Comparison of ENCODE assay signal across 10 mouse cellular contexts in genomic region chr9:60119846-60120245, GRCm38 (mm10).
DNase-seq lines count a peak whose midpoint lies in the region; ATAC-seq and TF ChIP-seq lines count a peak whose summit lies in the region.
"Had no signal": no experiment of that assay in that cellular context is flagged by ENCODE, and none has a peak within 500 bp of the region (broad histone marks: within the 10 kb centered on the region; RNA-seq: fewer than 3 reads in every experiment).

No protein-coding gene starts in this region.

- H3K9ac ChIP-seq in forebrain, embryonic 16.5 days (replicated peaks; ENCODE audit: low read depth, low read length): no peak overlapping the region
- no peak overlapping the region for H3K9ac ChIP-seq in stomach, postnatal 0 days (ENCODE audit: low read length)
- H3K9ac ChIP-seq in liver, postnatal 0 days (replicated peaks): no peak overlapping the region
- H3K9ac ChIP-seq: heart, embryonic 13.5 days had no signal

- no peak overlapping the region for H3K4me2 ChIP-seq in forebrain, embryonic 16.5 days (ENCODE audit: low read length)
- H3K4me2 ChIP-seq in stomach, postnatal 0 days (replicated peaks; ENCODE audit: low read depth): no peak overlapping the region
- H3K4me2 ChIP-seq in liver, postnatal 0 days (ENCODE audit: low read depth, low read length): no peak overlapping the region
- H3K4me2 ChIP-seq: heart, embryonic 13.5 days had no signal

- H3K9me3 ChIP-seq in forebrain, embryonic 10.5 days: no peaks in the 10 kb centered on the region
- no peaks in the 10 kb centered on the region for H3K9me3 ChIP-seq in forebrain, embryonic 16.5 days (ENCODE audit: control insufficient read depth, low read length)
- no peaks in the 10 kb centered on the region for H3K9me3 ChIP-seq in stomach, postnatal 0 days (ENCODE audit: control insufficient read depth, low read length)
- no peaks in the 10 kb centered on the region for H3K9me3 ChIP-seq in liver, postnatal 0 days (ENCODE audit: low read length)
- H3K9me3 ChIP-seq: heart, embryonic 13.5 days had no signal

- DNase-seq in forebrain, embryonic 10.5 days (ENCODE audit: extremely low spot score, low spot score): no peak
- DNase-seq in ovary, postnatal 14 days (ENCODE audit: low spot score): peak; percentile 13
- DNase-seq in ovary, adult 18-20 months (ENCODE audit: low spot score): no peak
- DNase-seq in heart, postnatal 25 days (ENCODE audit: low spot score): peak; percentile 31
- no peak for DNase-seq in stomach, postnatal 0 days (ENCODE audit: low spot score)
- no peak for DNase-seq in liver, postnatal 0 days
- DNase-seq: right cerebral cortex, postnatal 25 days had no signal

- TF ChIP-seq CTCF in stomach, postnatal 0 days (IDR thresholded peaks at IDR 0.05; ENCODE audit: low read depth): no peak
- no peak for TF ChIP-seq CTCF in liver, postnatal 0 days (IDR thresholded peaks at IDR 0.05; ENCODE audit: low read depth)

- intact Hi-C loops in heart, postnatal 25 days (cut with DNase I): no loop called here

- no peak for TF ChIP-seq EP300 in stomach, postnatal 0 days (optimal IDR thresholded peaks at IDR 0.05)
- no peak for TF ChIP-seq EP300 in liver, postnatal 0 days (IDR thresholded peaks at IDR 0.05; ENCODE audit: low read depth)

- ATAC-seq in forebrain, embryonic 16.5 days: no peak
- ATAC-seq in stomach, postnatal 0 days (ENCODE audit: low FRiP score, low TSS enrichment): peak; percentile 24; the same call in 1 of the 2 replicates
- ATAC-seq in liver, postnatal 0 days: no peak
- no peak for ATAC-seq in monocyte, adult 5-6 weeks (replicated peaks; ENCODE audit: insufficient number of reproducible peaks, low FRiP score, low TSS enrichment, poor library complexity, severe bottlenecking)

- 0 out of 2 replicates have a peak overlapping the region, but pooled peaks have one; percentile 20 for H3K27ac ChIP-seq in forebrain, embryonic 10.5 days
- no peak overlapping the region for H3K27ac ChIP-seq in forebrain, embryonic 16.5 days (ENCODE audit: low read length)
- peak overlapping the region; percentile 49 for H3K27ac ChIP-seq in stomach, postnatal 0 days (replicated peaks)
- no peak overlapping the region for H3K27ac ChIP-seq in liver, postnatal 0 days (ENCODE audit: low read depth)
- H3K27ac ChIP-seq: heart, embryonic 13.5 days had no signal

- peaks cover 15% of the 10 kb centered on the region for H3K4me1 ChIP-seq in forebrain, embryonic 10.5 days
- peaks cover 1% of the 10 kb centered on the region; the same call in 1 of the 2 replicates for H3K4me1 ChIP-seq in forebrain, embryonic 16.5 days (replicated peaks; ENCODE audit: control insufficient read depth, insufficient read depth, low read length)
- H3K4me1 ChIP-seq in stomach, postnatal 0 days (replicated peaks; ENCODE audit: control insufficient read depth, insufficient read depth): peaks cover 3% of the 10 kb centered on the region; the same call in 1 of the 2 replicates
- H3K4me1 ChIP-seq in liver, postnatal 0 days (ENCODE audit: insufficient read depth): 0 out of 2 replicates have a peak, but pooled peaks cover 6% of the 10 kb centered on the region

- 67% methylated on average over 7 of the region's 7 CpGs for WGBS in forebrain, embryonic 10.5 days
- 66% methylated on average over 7 of the region's 7 CpGs for WGBS in forebrain, embryonic 16.5 days
- WGBS in stomach, postnatal 0 days: 49% methylated on average over 7 of the region's 7 CpGs
- WGBS in liver, postnatal 0 days (ENCODE audit: insufficient replicate concordance): 79% methylated on average over 7 of the region's 7 CpGs

- H3K36me3 ChIP-seq in forebrain, embryonic 10.5 days (replicated peaks): no peaks in the 10 kb centered on the region
- H3K36me3 ChIP-seq in forebrain, embryonic 16.5 days (ENCODE audit: control insufficient read depth, insufficient read depth): no peaks in the 10 kb centered on the region
- H3K36me3 ChIP-seq in stomach, postnatal 0 days (ENCODE audit: control insufficient read depth, insufficient read depth, low read length): no peaks in the 10 kb centered on the region
- no peaks in the 10 kb centered on the region for H3K36me3 ChIP-seq in liver, postnatal 0 days (replicated peaks; ENCODE audit: insufficient read depth, low read length)
- H3K36me3 ChIP-seq: heart, embryonic 13.5 days had no signal

- no peak overlapping the region for H3K4me3 ChIP-seq in forebrain, embryonic 10.5 days
- no peak overlapping the region for H3K4me3 ChIP-seq in forebrain, embryonic 16.5 days (replicated peaks; ENCODE audit: low read length)
- no peak overlapping the region for H3K4me3 ChIP-seq in stomach, postnatal 0 days (ENCODE audit: low read depth, low read length)
- H3K4me3 ChIP-seq in liver, postnatal 0 days (ENCODE audit: low read depth, low read length): no peak overlapping the region
- H3K4me3 ChIP-seq: heart, embryonic 13.5 days had no signal

- H3K27me3 ChIP-seq in forebrain, embryonic 10.5 days (ENCODE audit: poor library complexity, severe bottlenecking): no peaks in the 10 kb centered on the region
- no peaks in the 10 kb centered on the region for H3K27me3 ChIP-seq in forebrain, embryonic 16.5 days (replicated peaks; ENCODE audit: control insufficient read depth, insufficient read depth, low read length)
- no peaks in the 10 kb centered on the region for H3K27me3 ChIP-seq in stomach, postnatal 0 days (ENCODE audit: control insufficient read depth, insufficient read depth, low read length)
- H3K27me3 ChIP-seq in liver, postnatal 0 days (ENCODE audit: insufficient read depth, low read length): no peaks in the 10 kb centered on the region
- H3K27me3 ChIP-seq: heart, embryonic 13.5 days had no signal

Comparison
In these comparisons a context has a peak if more than half of its experiments do, and no peak if none do; other contexts are left out.
1. DNase-seq: peak in ovary, postnatal 14 days (single experiment) and heart, postnatal 25 days (single experiment); none in forebrain, embryonic 10.5 days (single experiment), ovary, adult 18-20 months (single experiment), stomach, postnatal 0 days (single experiment) and liver, postnatal 0 days (single experiment).
2. H3K27ac ChIP-seq: peak in forebrain, embryonic 10.5 days (single experiment) and stomach, postnatal 0 days (single experiment); none in forebrain, embryonic 16.5 days (single experiment) and liver, postnatal 0 days (single experiment).